Mouse (Mus musculus): ENCODE results near the gene Bnip1. TPM values are rescaled to one million over a fixed set of nuclear protein-coding genes. Genes with fewer than 3 reads are reported as not detected.
A peak's percentile ranks its signal among the peaks of the same experiment; 100 is the strongest.

Bnip1 gene
- polyA plus RNA-seq, 1 experiment from 2014 or later: 28.6 TPM

GRCm38 (mm10) chr17:26835956-26836355 is 55.1 kb downstream of the Bnip1 start:
- Histone ChIP-seq H3K27me3 (peaks cover 87% of the 10 kb centered on the region), H3K9ac (no peak overlapping the region), H3K36me3 (no peaks in the 10 kb centered on the region), H3K27ac (no peak overlapping the region), H3K4me2 (no peak overlapping the region), H3K9me3 (replicated peaks) (no peaks in the 10 kb centered on the region), H3K4me3 (replicated peaks) (no peak overlapping the region), H3K4me1 (replicated peaks) (0 out of 2 replicates have a peak, but pooled peaks cover 5% of the 10 kb centered on the region)
- no peak for DNase-seq
- 19% methylated on average over 8 of the region's 8 CpGs for WGBS (ENCODE audit: insufficient replicate concordance)
- ATAC-seq (ENCODE audit: low read depth): no peak

GRCm38 (mm10) chr17:26836377-26836776 is 55.5 kb downstream of the Bnip1 start:
- peaks cover 92% of the 10 kb centered on the region for H3K27me3 ChIP-seq
- no peaks in the 10 kb centered on the region for H3K36me3 ChIP-seq
- WGBS (ENCODE audit: insufficient replicate concordance): 14% methylated on average over 5 of the region's 5 CpGs
- H3K9me3 ChIP-seq (replicated peaks): no peaks in the 10 kb centered on the region
- no peak overlapping the region for H3K4me2 ChIP-seq
- no peak overlapping the region for H3K4me3 ChIP-seq (replicated peaks)
- ATAC-seq (ENCODE audit: low read depth) (no peak), DNase-seq (no peak)
- no peak overlapping the region for H3K9ac ChIP-seq
- 0 out of 2 replicates have a peak, but pooled peaks cover 5% of the 10 kb centered on the region for H3K4me1 ChIP-seq (replicated peaks)
- H3K27ac ChIP-seq: no peak overlapping the region

- H3K36me3 ChIP-seq: no peaks in the 10 kb centered on the region
- ATAC-seq (ENCODE audit: low read depth) (no peak), DNase-seq (no peak)
- H3K4me2 ChIP-seq: no peak overlapping the region
- H3K4me3 ChIP-seq (replicated peaks): no peak overlapping the region
- WGBS (ENCODE audit: insufficient replicate concordance): 5% methylated on average over 19 of the region's 19 CpGs
- no peak overlapping the region for H3K27ac ChIP-seq
- H3K9ac ChIP-seq: no peak overlapping the region
- H3K4me1 ChIP-seq (replicated peaks): 0 out of 2 replicates have a peak, but pooled peaks cover 5% of the 10 kb centered on the region
- H3K27me3 ChIP-seq: peaks cover 97% of the 10 kb centered on the region
- no peaks in the 10 kb centered on the region for H3K9me3 ChIP-seq (replicated peaks)
Measured at GRCm38 (mm10) chr17:26836786-26837545, 56.1 kb downstream of the Bnip1 start.

GRCm38 (mm10) chr17:26837546-26837985 is 56.7 kb downstream of the Bnip1 start:
- Histone ChIP-seq H3K27me3 (peaks cover 99% of the 10 kb centered on the region), H3K9ac (no peak overlapping the region), H3K9me3 (replicated peaks) (no peaks in the 10 kb centered on the region), H3K4me3 (replicated peaks) (no peak overlapping the region), H3K27ac (no peak overlapping the region), H3K4me2 (no peak overlapping the region), H3K4me1 (replicated peaks) (0 out of 2 replicates have a peak, but pooled peaks cover 5% of the 10 kb centered on the region), H3K36me3 (no peaks in the 10 kb centered on the region)
- 6% methylated on average over 7 of the region's 7 CpGs for WGBS (ENCODE audit: insufficient replicate concordance)
- no peak for ATAC-seq (ENCODE audit: low read depth)
- DNase-seq: no peak

- DNase-seq: no peak
- 5% methylated on average over 37 of the region's 37 CpGs for WGBS (ENCODE audit: insufficient replicate concordance)
- H3K4me3 ChIP-seq (replicated peaks): no peak overlapping the region
Measured at GRCm38 (mm10) chr17:26838191-26838910, 57.5 kb downstream of the Bnip1 start.

GRCm38 (mm10) chr17:26838911-26839717 is 58.2 kb downstream of the Bnip1 start:
- DNase-seq: no peak
- Histone ChIP-seq H3K9me3 (replicated peaks) (no peaks in the 10 kb centered on the region), H3K27me3 (peaks cover 100% of the 10 kb centered on the region), H3K9ac (no peak overlapping the region), H3K27ac (no peak overlapping the region), H3K36me3 (no peaks in the 10 kb centered on the region), H3K4me3 (replicated peaks) (peak overlapping the region; percentile 9; the same call in 1 of the 2 replicates), H3K4me2 (no peak overlapping the region), H3K4me1 (replicated peaks) (0 out of 2 replicates have a peak, but pooled peaks cover 5% of the 10 kb centered on the region)
- no peak for ATAC-seq (ENCODE audit: low read depth)
- WGBS (ENCODE audit: insufficient replicate concordance): 1% methylated on average over 87 of the region's 87 CpGs

More at GRCm38 (mm10) chr17:26838191-26838910, 57.5 kb downstream of the Bnip1 start:
- Histone ChIP-seq H3K27ac (no peak overlapping the region), H3K4me1 (replicated peaks) (0 out of 2 replicates have a peak, but pooled peaks cover 5% of the 10 kb centered on the region), H3K36me3 (no peaks in the 10 kb centered on the region), H3K27me3 (peaks cover 100% of the 10 kb centered on the region), H3K9me3 (replicated peaks) (no peaks in the 10 kb centered on the region), H3K4me2 (no peak overlapping the region), H3K9ac (no peak overlapping the region)
- no peak for ATAC-seq (ENCODE audit: low read depth)

- Histone ChIP-seq H3K27ac (no peak overlapping the region), H3K4me3 (replicated peaks) (no peak overlapping the region), H3K9ac (no peak overlapping the region), H3K36me3 (no peaks in the 10 kb centered on the region), H3K4me1 (replicated peaks) (0 out of 2 replicates have a peak, but pooled peaks cover 5% of the 10 kb centered on the region), H3K9me3 (replicated peaks) (no peaks in the 10 kb centered on the region), H3K27me3 (peaks cover 100% of the 10 kb centered on the region), H3K4me2 (no peak overlapping the region)
- DNase-seq (no peak), ATAC-seq (ENCODE audit: low read depth) (no peak)
- 5% methylated on average over 26 of the region's 26 CpGs for WGBS (ENCODE audit: insufficient replicate concordance)
Measured at GRCm38 (mm10) chr17:26839718-26840438, 59.0 kb downstream of the Bnip1 start.

GRCm38 (mm10) chr17:26840439-26840780 is 59.5 kb downstream of the Bnip1 start:
- H3K4me2 ChIP-seq: no peak overlapping the region
- peaks cover 100% of the 10 kb centered on the region for H3K27me3 ChIP-seq
- H3K4me1 ChIP-seq (replicated peaks): 0 out of 2 replicates have a peak, but pooled peaks cover 5% of the 10 kb centered on the region
- no peak overlapping the region for H3K9ac ChIP-seq
- H3K4me3 ChIP-seq (replicated peaks): no peak overlapping the region
- no peak for ATAC-seq (ENCODE audit: low read depth)
- no peaks in the 10 kb centered on the region for H3K36me3 ChIP-seq
- no peak overlapping the region for H3K27ac ChIP-seq
- DNase-seq: no peak
- no peaks in the 10 kb centered on the region for H3K9me3 ChIP-seq (replicated peaks)
- 10% methylated on average over 9 of the region's 9 CpGs for WGBS (ENCODE audit: insufficient replicate concordance)

GRCm38 (mm10) chr17:26840922-26841731 is 60.3 kb downstream of the Bnip1 start:
- Histone ChIP-seq H3K27ac (no peak overlapping the region), H3K4me2 (no peak overlapping the region), H3K27me3 (peaks cover 99% of the 10 kb centered on the region), H3K9me3 (replicated peaks) (no peaks in the 10 kb centered on the region), H3K9ac (no peak overlapping the region), H3K4me1 (replicated peaks) (0 out of 2 replicates have a peak, but pooled peaks cover 5% of the 10 kb centered on the region), H3K36me3 (no peaks in the 10 kb centered on the region), H3K4me3 (replicated peaks) (no peak overlapping the region)
- ATAC-seq (ENCODE audit: low read depth) (no peak), DNase-seq (no peak)
- 3% methylated on average over 48 of the region's 48 CpGs for WGBS (ENCODE audit: insufficient replicate concordance)

GRCm38 (mm10) chr17:26841981-26842380 is 61.1 kb downstream of the Bnip1 start:
- Histone ChIP-seq H3K9me3 (replicated peaks) (no peaks in the 10 kb centered on the region), H3K9ac (no peak overlapping the region), H3K36me3 (no peaks in the 10 kb centered on the region), H3K27ac (no peak overlapping the region), H3K4me2 (no peak overlapping the region), H3K27me3 (peaks cover 96% of the 10 kb centered on the region), H3K4me1 (replicated peaks) (0 out of 2 replicates have a peak, but pooled peaks cover 5% of the 10 kb centered on the region), H3K4me3 (replicated peaks) (no peak overlapping the region)
- DNase-seq (no peak), ATAC-seq (ENCODE audit: low read depth) (no peak)
- 4% methylated on average over 5 of the region's 5 CpGs for WGBS (ENCODE audit: insufficient replicate concordance)
